Mouse (Mus musculus): ENCODE data around the gene Gm15293.
"Not testable (repeated sequence)": the region's sequence is repeated elsewhere in the genome, so short reads cannot be mapped to it uniquely, and the experiment has no call there.

The Gm15293 gene

GRCm38 (mm10) chr8:21201261-21201660 lies at the start of gene Gm15293:
TSS of gene Gm15293 (plus strand) at chr8:21201561.
- DNase-seq, result not testable (repeated sequence)

- not testable (repeated sequence) for DNase-seq
These were observed 39.4 kb upstream of the Gm15293 start, which contains the start of gene Defa22 for GRCm38 (mm10) chr8:21161977-21162376. TSS of gene Defa22 (plus strand) at chr8:21162277.

GRCm38 (mm10) chr8:21191314-21191713 lies 10.0 kb upstream of the Gm15293 start, which contains the start of gene Defa31:
TSS of gene Defa31 (plus strand) at chr8:21191614.
- DNase-seq, result not testable (repeated sequence)

Data from cerebellum, adult 8-10 months (tissue).